Mouse (Mus musculus): ENCODE results near the gene Gm10352. TPM values are rescaled to one million over a fixed set of nuclear protein-coding genes. Genes with fewer than 3 reads are reported as not detected.
"Not testable (repeated sequence)": the region's sequence is repeated elsewhere in the genome, so short reads cannot be mapped to it uniquely, and the experiment has no call there.

Gm10352 gene
- not detected in 2 replicates for polyA plus RNA-seq (2015; fragmentation: Nextera tagmentation; extraction: Ambion mirVana)

DNA sequence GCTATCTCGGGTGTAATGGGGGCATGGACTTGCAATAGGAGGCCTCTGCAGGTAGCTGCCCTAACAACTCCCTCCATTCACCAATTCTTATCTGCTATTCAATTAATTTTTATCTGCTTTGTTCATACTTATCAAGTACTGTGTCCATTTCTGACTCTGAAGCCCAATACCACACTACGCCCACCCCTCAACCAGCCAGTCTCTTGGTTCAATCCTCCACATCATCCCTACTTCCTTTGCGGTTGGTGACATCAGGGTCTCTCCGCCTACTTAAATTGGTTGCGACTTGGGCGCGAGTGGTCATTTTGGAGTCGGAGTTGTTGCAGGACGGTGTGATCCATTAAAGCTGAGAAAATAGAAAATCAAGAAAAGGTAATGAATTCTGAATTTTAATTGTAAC lies at the start of gene Gm10352:
Gene Gm10352 (plus strand): TSS at position 301 of the 400 bp plus-strand sequence.
- not testable (repeated sequence) for DNase-seq (ENCODE audit: low spot score)

DNA sequence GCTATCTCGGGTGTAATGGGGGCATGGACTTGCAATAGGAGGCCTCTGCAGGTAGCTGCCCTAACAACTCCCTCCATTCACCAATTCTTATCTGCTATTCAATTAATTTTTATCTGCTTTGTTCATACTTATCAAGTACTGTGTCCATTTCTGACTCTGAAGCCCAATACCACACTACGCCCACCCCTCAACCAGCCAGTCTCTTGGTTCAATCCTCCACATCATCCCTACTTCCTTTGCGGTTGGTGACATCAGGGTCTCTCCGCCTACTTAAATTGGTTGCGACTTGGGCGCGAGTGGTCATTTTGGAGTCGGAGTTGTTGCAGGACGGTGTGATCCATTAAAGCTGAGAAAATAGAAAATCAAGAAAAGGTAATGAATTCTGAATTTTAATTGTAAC lies 31.5 kb downstream of the Gm10352 start, which contains the start of gene Gm29289:
Gene Gm29289 (plus strand): TSS at position 301 of the 400 bp plus-strand sequence.
- not testable (repeated sequence) for DNase-seq (ENCODE audit: low spot score)

Other genes with a start within 250 kb of the Gm10352 start
- gene Sry, start 237.3 kb upstream of the Gm10352 start, polyA plus RNA-seq (2015; fragmentation: Nextera tagmentation; extraction: Ambion mirVana) = not detected in 2 replicates
- not detected in 2 replicates for gene H2al2b, start 180.3 kb upstream of the Gm10352 start, polyA plus RNA-seq (2015; fragmentation: Nextera tagmentation; extraction: Ambion mirVana)
- not detected in 2 replicates for gene Gm4064, start 104.8 kb upstream of the Gm10352 start, polyA plus RNA-seq (2015; fragmentation: Nextera tagmentation; extraction: Ambion mirVana)
- not detected in 2 replicates for gene Rbmy, start 70.3 kb upstream of the Gm10352 start, polyA plus RNA-seq (2015; fragmentation: Nextera tagmentation; extraction: Ambion mirVana)
- gene Gm10256, start 70.3 kb upstream of the Gm10352 start, polyA plus RNA-seq (2015; fragmentation: Nextera tagmentation; extraction: Ambion mirVana) = not detected in 2 replicates
- gene Gm29289, start 31.6 kb downstream of the Gm10352 start, polyA plus RNA-seq (2015; fragmentation: Nextera tagmentation; extraction: Ambion mirVana) = not detected in 2 replicates

All from thymus, postnatal 0 days (tissue).